Mouse (Mus musculus): ENCODE measurements at regions not wholly inside any gene's neighbourhood (a gene's known extent, or its start where the extent isn't known, plus 50 kb on each side); places are given as distances from the start of the nearest gene placed in this dataset.

DNA sequence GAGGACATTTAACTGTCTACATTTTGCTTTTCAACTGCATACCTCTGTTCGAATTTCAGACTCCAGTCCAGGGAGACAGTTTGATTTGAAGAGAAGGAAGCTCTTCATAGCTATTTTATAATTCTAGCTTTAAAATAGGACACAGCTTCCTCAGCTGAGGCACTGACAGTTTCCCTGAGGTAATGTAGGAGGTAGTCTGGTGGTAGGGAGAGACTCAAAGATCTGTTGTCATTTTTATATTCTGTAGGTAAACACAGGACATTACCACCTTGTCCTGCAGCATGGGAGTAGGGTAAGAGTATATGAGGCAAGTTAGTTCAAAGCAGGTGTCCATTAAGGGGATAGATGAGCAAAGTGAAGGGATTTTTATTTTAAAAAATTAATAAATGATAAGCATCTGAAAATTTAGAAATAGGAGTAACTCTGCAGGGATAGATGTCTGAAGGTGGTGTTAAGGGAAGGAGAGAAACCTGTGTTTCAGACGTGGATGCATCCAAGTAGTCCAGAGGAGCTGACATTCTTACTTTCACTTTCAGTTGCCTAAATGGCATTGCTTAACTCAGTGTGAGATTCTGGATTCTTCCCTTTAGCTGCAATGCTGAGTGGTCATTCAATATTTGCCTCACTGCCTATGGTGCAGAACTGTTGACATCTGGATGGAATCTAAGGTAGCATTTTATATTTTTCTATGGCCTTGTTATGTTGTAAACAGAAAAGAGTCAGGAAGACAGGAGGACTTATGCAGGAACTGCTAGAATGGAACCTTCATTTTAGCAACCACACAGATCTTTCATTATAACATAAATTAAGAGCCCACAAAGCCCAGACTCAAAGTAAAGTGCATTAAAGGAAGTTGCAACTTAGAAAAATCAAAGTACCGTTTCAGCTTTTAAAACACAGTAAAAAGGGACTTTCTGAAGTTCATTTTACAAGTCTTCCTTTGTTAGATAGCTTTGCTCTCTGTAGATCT, 126.3 kb upstream of the Syt1 start:
- TF ChIP-seq CTCF (IDR thresholded peaks at IDR 0.05; ENCODE audit: borderline replicate concordance, insufficient read depth, low read depth, low read length) (no peak), POLR2A (IDR thresholded peaks at IDR 0.05; ENCODE audit: borderline replicate concordance, insufficient read depth, low read length) (no peak)
